Mouse (Mus musculus): ENCODE measurements around the gene Htra3. TPM values are rescaled to one million over a fixed set of nuclear protein-coding genes. Genes with fewer than 3 reads are reported as not detected.

The Htra3 gene
- polyA plus RNA-seq, 1 experiment = 9.8 TPM

DNA sequence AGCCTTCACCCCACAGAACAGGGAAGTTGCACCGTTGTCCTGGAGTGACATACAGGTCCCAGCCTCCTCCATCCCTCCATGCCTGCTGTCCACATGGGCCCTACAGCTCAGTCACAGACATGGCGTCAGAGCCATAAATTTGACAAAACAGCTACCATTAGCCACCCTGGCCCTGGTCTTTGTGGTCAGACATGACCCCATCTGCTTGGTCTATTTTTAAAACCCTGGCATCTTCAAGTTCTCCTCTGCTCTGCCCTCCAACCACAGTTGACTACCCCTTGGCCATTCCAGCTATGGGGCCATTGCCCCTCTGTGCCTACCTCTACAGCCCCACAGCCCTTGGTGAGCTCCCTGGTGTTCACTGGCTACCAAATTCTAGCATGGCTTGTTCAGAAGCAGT lies 69.6 kb downstream of the Htra3 start:
- WGBS = 71% methylated on average over 2 of the region's 2 CpGs
- no peaks in the 10 kb centered on the region for H3K36me3 ChIP-seq (ENCODE audit: control insufficient read depth, insufficient read depth, low read length)
- TF ChIP-seq POLR2A (IDR thresholded peaks at IDR 0.05; ENCODE audit: low read depth, low read length) = no peak
- TF ChIP-seq CTCF (conservative IDR thresholded peaks at IDR 0.05; ENCODE audit: insufficient read depth, insufficient read length, low read depth, low read length) = no peak
- no peak overlapping the region for H3K4me3 ChIP-seq (ENCODE audit: insufficient read depth, low read depth, low read length)
- no peak overlapping the region for H3K27ac ChIP-seq (ENCODE audit: insufficient read depth, low read depth, low read length)
- H3K27me3 ChIP-seq (replicated peaks; ENCODE audit: control insufficient read depth, insufficient read depth, low read length) = no peaks in the 10 kb centered on the region
- H3K4me1 ChIP-seq (ENCODE audit: control insufficient read depth, insufficient read depth, low read length) = no peaks in the 10 kb centered on the region
- no peak for DNase-seq

- no peak for TF ChIP-seq CTCF (conservative IDR thresholded peaks at IDR 0.05; ENCODE audit: insufficient read depth, insufficient read length, low read depth, low read length)
- TF ChIP-seq POLR2A (IDR thresholded peaks at IDR 0.05; ENCODE audit: low read depth, low read length) = no peak
- DNase-seq = peak; percentile 50
- no peak overlapping the region for H3K27ac ChIP-seq (ENCODE audit: insufficient read depth, low read depth, low read length)
- H3K4me3 ChIP-seq (ENCODE audit: insufficient read depth, low read depth, low read length) = no peak overlapping the region
- 39% methylated on average over 12 of the region's 12 CpGs for WGBS
- H3K27me3 ChIP-seq (replicated peaks; ENCODE audit: control insufficient read depth, insufficient read depth, low read length) = no peaks in the 10 kb centered on the region
- H3K36me3 ChIP-seq (ENCODE audit: control insufficient read depth, insufficient read depth, low read length) = no peaks in the 10 kb centered on the region
- H3K4me1 ChIP-seq (ENCODE audit: control insufficient read depth, insufficient read depth, low read length) = no peaks in the 10 kb centered on the region
These were observed 70.2 kb downstream of the Htra3 start for GRCm38 (mm10) chr5:35609381-35609780.

- 83% methylated on average over 5 of the region's 5 CpGs for WGBS
- no peaks in the 10 kb centered on the region for H3K4me1 ChIP-seq (ENCODE audit: control insufficient read depth, insufficient read depth, low read length)
- no peak overlapping the region for H3K4me3 ChIP-seq (ENCODE audit: insufficient read depth, low read depth, low read length)
- TF ChIP-seq POLR2A (IDR thresholded peaks at IDR 0.05; ENCODE audit: low read depth, low read length) (no peak), CTCF (conservative IDR thresholded peaks at IDR 0.05; ENCODE audit: insufficient read depth, insufficient read length, low read depth, low read length) (no peak)
- DNase-seq = no peak
- no peaks in the 10 kb centered on the region for H3K36me3 ChIP-seq (ENCODE audit: control insufficient read depth, insufficient read depth, low read length)
- no peak overlapping the region for H3K27ac ChIP-seq (ENCODE audit: insufficient read depth, low read depth, low read length)
- H3K27me3 ChIP-seq (replicated peaks; ENCODE audit: control insufficient read depth, insufficient read depth, low read length) = no peaks in the 10 kb centered on the region
These were observed 71.0 kb downstream of the Htra3 start for GRCm38 (mm10) chr5:35608559-35608958.

DNA sequence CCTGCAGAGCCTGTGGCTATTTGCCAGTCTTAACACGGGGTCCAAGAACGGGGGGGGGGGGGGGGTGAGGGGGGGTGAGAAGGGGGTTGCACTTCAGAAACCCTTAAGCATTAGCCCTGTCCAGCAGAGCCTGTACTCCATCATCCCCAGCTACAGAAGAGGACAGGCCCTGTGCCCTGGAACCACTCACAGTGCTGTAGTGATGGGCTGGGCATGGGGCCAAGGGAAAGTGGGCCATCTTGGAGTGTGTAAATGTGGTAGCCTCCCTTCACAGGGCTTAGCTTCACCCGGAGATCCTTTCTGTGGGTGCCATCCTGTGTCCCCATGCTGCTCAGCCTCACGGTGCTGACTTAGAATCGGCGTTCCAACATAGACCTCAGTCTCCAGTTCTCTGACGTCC lies 71.8 kb downstream of the Htra3 start:
- Histone ChIP-seq H3K4me3 (ENCODE audit: insufficient read depth, low read depth, low read length) (no peak overlapping the region), H3K36me3 (ENCODE audit: control insufficient read depth, insufficient read depth, low read length) (0 out of 2 replicates have a peak, but pooled peaks cover 2% of the 10 kb centered on the region), H3K27ac (ENCODE audit: insufficient read depth, low read depth, low read length) (no peak overlapping the region), H3K4me1 (ENCODE audit: control insufficient read depth, insufficient read depth, low read length) (no peaks in the 10 kb centered on the region), H3K27me3 (replicated peaks; ENCODE audit: control insufficient read depth, insufficient read depth, low read length) (no peaks in the 10 kb centered on the region)
- DNase-seq = no peak
- TF ChIP-seq CTCF (conservative IDR thresholded peaks at IDR 0.05; ENCODE audit: insufficient read depth, insufficient read length, low read depth, low read length) (no peak), POLR2A (IDR thresholded peaks at IDR 0.05; ENCODE audit: low read depth, low read length) (no peak)
- WGBS = 73% methylated on average over 7 of the region's 7 CpGs

GRCm38 (mm10) chr5:35606800-35607199 lies 72.8 kb downstream of the Htra3 start:
- 0 out of 2 replicates have a peak, but pooled peaks cover 2% of the 10 kb centered on the region for H3K36me3 ChIP-seq (ENCODE audit: control insufficient read depth, insufficient read depth, low read length)
- no peaks in the 10 kb centered on the region for H3K27me3 ChIP-seq (replicated peaks; ENCODE audit: control insufficient read depth, insufficient read depth, low read length)
- no peak overlapping the region for H3K27ac ChIP-seq (ENCODE audit: insufficient read depth, low read depth, low read length)
- no peak for DNase-seq
- H3K4me3 ChIP-seq (ENCODE audit: insufficient read depth, low read depth, low read length) = no peak overlapping the region
- no peak for TF ChIP-seq CTCF (conservative IDR thresholded peaks at IDR 0.05; ENCODE audit: insufficient read depth, insufficient read length, low read depth, low read length)
- no peak for TF ChIP-seq POLR2A (IDR thresholded peaks at IDR 0.05; ENCODE audit: low read depth, low read length)
- H3K4me1 ChIP-seq (ENCODE audit: control insufficient read depth, insufficient read depth, low read length) = no peaks in the 10 kb centered on the region
- 94% methylated on average over 7 of the region's 7 CpGs for WGBS

DNA sequence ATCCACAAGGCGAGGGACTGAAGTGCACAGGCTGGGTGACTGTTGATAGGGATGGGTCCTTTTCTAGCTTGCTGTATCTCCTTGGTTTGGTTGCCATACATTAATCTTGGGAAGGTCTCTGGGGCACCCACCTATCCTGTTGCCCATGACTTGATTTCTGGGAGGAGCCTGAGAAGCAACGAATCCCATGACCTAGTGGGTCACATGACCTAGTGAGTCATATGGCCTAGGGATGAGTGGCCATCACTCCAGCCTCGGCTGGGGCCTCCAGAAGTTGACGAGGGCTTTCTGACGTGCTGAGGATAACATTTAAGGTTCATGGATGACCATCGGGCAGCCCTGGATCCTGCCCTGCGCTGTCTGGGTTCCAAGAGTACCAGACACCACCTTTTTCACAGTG lies 74.2 kb downstream of the Htra3 start:
- no peak overlapping the region for H3K4me3 ChIP-seq (ENCODE audit: insufficient read depth, low read depth, low read length)
- no peaks in the 10 kb centered on the region for H3K27me3 ChIP-seq (replicated peaks; ENCODE audit: control insufficient read depth, insufficient read depth, low read length)
- H3K4me1 ChIP-seq (ENCODE audit: control insufficient read depth, insufficient read depth, low read length) = no peaks in the 10 kb centered on the region
- 75% methylated on average over 7 of the region's 7 CpGs for WGBS
- H3K36me3 ChIP-seq (ENCODE audit: control insufficient read depth, insufficient read depth, low read length) = 0 out of 2 replicates have a peak, but pooled peaks cover 2% of the 10 kb centered on the region
- no peak overlapping the region for H3K27ac ChIP-seq (ENCODE audit: insufficient read depth, low read depth, low read length)
- TF ChIP-seq POLR2A (IDR thresholded peaks at IDR 0.05; ENCODE audit: low read depth, low read length) (no peak), CTCF (conservative IDR thresholded peaks at IDR 0.05; ENCODE audit: insufficient read depth, insufficient read length, low read depth, low read length) (no peak)
- no peak for DNase-seq

Other genes starting within 250 kb of the Htra3 start
- 1.4 and 3.0 TPM in 2 replicates for gene Cpz, start 154.1 kb downstream of the Htra3 start, polyA plus RNA-seq (2012; rRNA removed)
- gene Trmt44, start 104.7 kb downstream of the Htra3 start, polyA plus RNA-seq (2012; rRNA removed) = 4.4 and 4.5 TPM in 2 replicates
- 77.9 and 83.6 TPM in 2 replicates for gene Acox3, start 96.7 kb downstream of the Htra3 start, polyA plus RNA-seq (2012; rRNA removed)
- 35.1 and 40.1 TPM in 2 replicates for gene Sh3tc1, start 60.2 kb upstream of the Htra3 start, polyA plus RNA-seq (2012; rRNA removed)
- gene Ablim2, start 78.1 kb upstream of the Htra3 start, polyA plus RNA-seq (2012; rRNA removed) = 5.8 and 7.5 TPM in 2 replicates
- 17.2 and 19.7 TPM in 2 replicates for gene Afap1, start 213.5 kb upstream of the Htra3 start, polyA plus RNA-seq (2012; rRNA removed)